Mouse (Mus musculus) right cerebral cortex, adult 18-20 months (tissue): ENCODE results near the gene Olfr272.

ENCODE experiments used
- DNase-seq: peaks from one replicate; pipeline ENCODE4 v3.0.0; 2022; ENCODE audit warnings: mixed read lengths

Gene Olfr272

DNA sequence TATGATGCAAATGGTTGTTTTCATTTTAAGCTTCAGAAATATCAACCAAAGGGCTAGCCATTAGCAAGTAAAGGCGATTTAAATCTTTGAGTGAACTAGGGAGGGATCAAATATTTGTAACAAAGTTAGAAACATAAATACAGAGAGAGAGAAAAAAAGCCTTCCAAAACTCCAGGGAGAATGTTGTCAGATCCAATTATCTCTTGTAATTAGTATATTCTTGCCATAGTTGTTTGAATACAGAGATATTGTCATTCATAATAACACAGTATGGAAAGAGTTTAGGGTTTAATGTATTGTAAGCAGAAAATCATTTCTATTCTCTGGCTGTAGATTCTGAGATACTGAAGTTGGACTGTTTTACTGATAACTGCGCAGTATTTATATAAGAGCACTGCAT, at the start of gene Olfr272:
TSS of gene Olfr272 (minus strand) at position 101 of the 400 bp plus-strand sequence.
- no peak for DNase-seq

DNA sequence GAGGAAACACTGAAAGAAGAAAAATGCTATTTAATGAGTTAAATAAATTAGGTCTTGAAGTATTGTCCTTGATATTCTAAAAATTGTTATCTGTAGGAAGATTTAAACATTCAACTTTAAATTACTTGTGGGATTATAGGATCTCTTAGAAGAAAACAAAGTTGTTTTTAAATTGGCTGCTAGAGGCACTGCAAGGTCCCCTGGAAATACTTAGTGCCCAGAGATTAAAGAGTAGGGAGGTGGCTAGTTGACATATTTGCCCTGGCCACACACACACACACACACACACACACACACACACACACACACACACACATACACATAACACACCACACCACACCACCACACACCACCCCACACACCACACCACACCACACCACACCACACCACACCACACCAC, 45.3 kb upstream of the Olfr272 start, which contains the start of gene Olfr270:
TSS of gene Olfr270 (plus strand) at position 301 of the 400 bp plus-strand sequence.
- no peak for DNase-seq

GRCm38 (mm10) chr4:52958693-52959092, 39.7 kb upstream of the Olfr272 start:
- peak; percentile 65 for DNase-seq

- DNase-seq = no peak
Measured at GRCm38 (mm10) chr4:52949005-52949404, 30.0 kb upstream of the Olfr272 start.

DNA sequence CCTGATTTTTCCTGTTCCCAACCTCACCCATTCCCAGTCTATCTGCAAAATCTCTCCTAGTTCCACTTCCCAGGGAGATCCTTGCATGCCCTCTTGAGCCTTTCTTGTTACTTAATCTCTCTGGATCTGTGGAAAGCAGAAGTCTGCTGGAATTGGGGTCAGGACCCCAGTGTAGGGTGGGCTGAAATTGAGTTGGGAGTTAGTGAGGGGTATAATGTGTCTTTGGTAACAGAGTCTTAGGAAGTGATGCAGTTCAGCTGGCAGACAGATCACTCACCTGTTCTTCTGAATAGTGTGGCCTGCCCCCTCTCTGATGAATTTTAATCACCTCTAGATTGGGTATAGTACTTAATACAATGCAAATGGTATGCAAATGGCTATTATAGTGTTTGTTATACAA, 27.7 kb upstream of the Olfr272 start:
- no peak for DNase-seq

- DNase-seq = no peak
Measured at GRCm38 (mm10) chr4:52930480-52930879, 11.5 kb upstream of the Olfr272 start.

GRCm38 (mm10) chr4:52917311-52917688, 1.7 kb downstream of the Olfr272 start:
- no peak for DNase-seq

- no peak for DNase-seq
Measured at GRCm38 (mm10) chr4:52916659-52917310, 2.2 kb downstream of the Olfr272 start.

GRCm38 (mm10) chr4:52912409-52912808, 6.6 kb downstream of the Olfr272 start:
- DNase-seq = no peak

DNA sequence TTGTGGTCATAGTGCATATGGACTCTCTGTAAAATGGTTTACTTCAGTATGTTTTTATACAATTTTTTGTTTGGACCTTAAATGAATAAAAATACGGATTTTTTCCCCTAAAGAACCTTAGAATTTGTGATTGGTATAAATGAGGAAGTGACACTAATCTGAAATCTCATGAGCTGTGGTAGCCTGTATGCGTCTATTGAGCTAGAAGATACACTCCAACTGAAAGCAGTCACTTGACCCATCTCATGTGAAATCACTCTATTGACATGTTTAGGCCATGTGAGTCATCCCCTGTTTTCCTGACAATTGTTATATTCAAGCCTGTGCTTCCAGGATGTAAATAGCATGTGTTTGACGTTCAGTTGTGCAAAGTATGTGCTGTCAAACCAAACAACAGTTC, 9.4 kb downstream of the Olfr272 start:
- DNase-seq = no peak

GRCm38 (mm10) chr4:52864156-52864555, 54.8 kb downstream of the Olfr272 start:
- no peak for DNase-seq
